Mouse (Mus musculus): Measurements from ENCODE around the gene Tubg1. TPM values are rescaled to one million over a fixed set of nuclear protein-coding genes. Genes with fewer than 3 reads are reported as not detected.
"Not testable (repeated sequence)": the region's sequence is repeated elsewhere in the genome, so short reads cannot be mapped to it uniquely, and the experiment has no call there.

The Tubg1 gene
- polyA plus RNA-seq, 1 experiment from 2014 or later, result 49.7 TPM

DNA sequence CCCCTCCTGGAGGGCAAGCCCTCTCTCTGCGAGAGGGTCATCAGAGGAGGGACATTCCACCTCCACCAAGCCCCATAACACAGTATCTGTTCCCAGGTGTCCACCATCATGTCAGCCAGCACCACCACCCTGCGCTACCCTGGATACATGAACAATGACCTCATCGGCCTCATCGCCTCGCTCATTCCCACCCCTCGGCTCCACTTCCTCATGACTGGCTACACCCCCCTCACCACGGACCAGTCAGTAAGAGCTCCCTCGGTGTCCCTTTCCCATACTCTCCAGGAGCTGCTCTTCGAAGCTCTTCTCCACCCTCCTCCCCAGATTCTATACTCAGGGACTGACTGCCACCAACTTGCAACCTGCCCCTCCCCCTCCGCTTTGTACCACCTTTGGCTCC is 40.4 kb downstream of the Tubg1 start:
- not testable (repeated sequence) for H3K36me3 ChIP-seq

DNA sequence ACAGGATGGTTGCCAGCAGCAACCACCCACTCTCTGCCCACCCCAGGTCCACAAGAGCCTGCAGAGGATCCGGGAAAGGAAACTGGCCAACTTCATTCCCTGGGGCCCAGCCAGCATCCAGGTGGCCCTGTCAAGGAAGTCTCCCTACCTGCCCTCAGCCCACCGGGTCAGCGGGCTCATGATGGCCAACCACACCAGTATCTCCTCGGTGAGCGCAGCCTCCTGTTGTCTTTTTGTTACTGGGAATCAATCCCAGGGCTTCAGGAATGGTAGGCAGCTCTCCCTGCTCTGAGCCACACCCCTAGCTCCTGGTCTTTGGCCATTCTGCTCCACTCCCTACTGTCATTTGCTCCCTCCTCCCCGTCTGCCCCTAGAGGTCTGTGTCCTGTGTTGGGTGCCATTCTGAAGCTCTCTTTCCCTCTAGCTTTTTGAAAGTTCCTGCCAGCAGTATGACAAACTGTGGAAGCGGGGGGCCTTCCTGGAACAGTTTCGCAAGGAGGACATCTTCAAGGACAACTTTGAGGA is 41.3 kb downstream of the Tubg1 start:
- not testable (repeated sequence) for H3K9me3 ChIP-seq (replicated peaks); H3K9ac ChIP-seq; H3K27ac ChIP-seq; ATAC-seq (ENCODE audit: low read depth); H3K4me2 ChIP-seq; H3K36me3 ChIP-seq; DNase-seq; H3K4me3 ChIP-seq (replicated peaks)
- H3K4me1 ChIP-seq (replicated peaks), result peaks cover 27% of the 10 kb centered on the region
- peaks cover 91% of the 10 kb centered on the region for H3K27me3 ChIP-seq
- WGBS (ENCODE audit: insufficient replicate concordance), result 69% methylated on average over 8 of the region's 8 CpGs

More for the DNA sequence above, 40.4 kb downstream of the Tubg1 start:
- H3K9ac ChIP-seq; ATAC-seq (ENCODE audit: low read depth); H3K4me3 ChIP-seq (replicated peaks); DNase-seq; H3K27ac ChIP-seq; H3K9me3 ChIP-seq (replicated peaks); H3K4me2 ChIP-seq: not testable (repeated sequence)
- Histone ChIP-seq H3K27me3 (peaks cover 91% of the 10 kb centered on the region), H3K4me1 (replicated peaks) (peaks cover 32% of the 10 kb centered on the region)
- 41% methylated on average over 8 of the region's 10 CpGs for WGBS (ENCODE audit: insufficient replicate concordance)

DNA sequence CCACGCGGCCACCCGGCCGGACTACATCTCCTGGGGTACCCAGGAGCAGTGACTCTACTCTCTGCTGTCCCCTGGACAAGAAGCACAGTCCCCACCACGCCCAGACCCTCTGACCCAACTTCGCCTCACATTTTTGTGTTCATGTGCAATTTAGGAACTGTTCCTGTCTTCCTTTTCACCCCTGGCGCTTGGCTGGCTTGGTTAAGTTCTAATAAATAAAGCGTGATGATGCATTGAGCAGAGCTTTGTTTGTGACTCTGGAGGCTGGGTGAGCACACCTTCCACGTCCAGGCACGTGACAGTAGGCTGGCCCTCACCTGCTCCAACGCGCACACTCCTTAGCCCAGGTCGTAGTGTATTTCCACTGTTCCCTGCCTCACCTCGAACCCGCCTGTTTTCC is 41.8 kb downstream of the Tubg1 start:
- Histone ChIP-seq H3K27ac (no peak overlapping the region), H3K9me3 (replicated peaks) (no peaks in the 10 kb centered on the region), H3K27me3 (peaks cover 91% of the 10 kb centered on the region), H3K4me3 (replicated peaks) (no peak overlapping the region), H3K36me3 (peaks cover 3% of the 10 kb centered on the region; the same call in 1 of the 2 replicates), H3K9ac (no peak overlapping the region), H3K4me2 (no peak overlapping the region), H3K4me1 (replicated peaks) (peaks cover 24% of the 10 kb centered on the region)
- ATAC-seq (ENCODE audit: low read depth) (no peak), DNase-seq (no peak)
- 73% methylated on average over 15 of the region's 15 CpGs for WGBS (ENCODE audit: insufficient replicate concordance)

DNA sequence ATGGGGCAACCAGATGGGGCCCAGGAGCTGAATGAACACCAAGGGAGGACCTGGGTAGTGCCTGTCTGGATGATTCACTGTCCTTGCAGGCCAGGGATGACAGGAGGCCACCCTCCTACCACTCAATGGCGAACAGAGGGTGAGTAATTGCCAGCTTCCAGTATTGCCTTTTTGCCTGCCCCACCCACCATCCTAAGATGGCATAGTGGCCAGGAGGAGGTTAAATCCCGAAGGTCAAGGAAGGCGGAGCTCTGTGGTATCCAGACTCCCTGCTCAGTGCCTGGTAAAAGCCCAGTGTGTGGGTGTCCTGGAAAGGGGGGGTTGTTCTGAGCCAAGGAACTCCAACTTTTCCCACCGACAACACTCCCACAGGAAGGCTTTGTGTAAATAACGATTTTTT is 42.6 kb downstream of the Tubg1 start:
- ATAC-seq (ENCODE audit: low read depth), result no peak
- 47% methylated on average over 5 of the region's 5 CpGs for WGBS (ENCODE audit: insufficient replicate concordance)
- peaks cover 93% of the 10 kb centered on the region for H3K27me3 ChIP-seq
- no peak overlapping the region for H3K4me2 ChIP-seq
- peaks cover 24% of the 10 kb centered on the region for H3K4me1 ChIP-seq (replicated peaks)
- peaks cover 7% of the 10 kb centered on the region; the same call in 1 of the 2 replicates for H3K36me3 ChIP-seq
- H3K4me3 ChIP-seq (replicated peaks), result no peak overlapping the region
- no peak overlapping the region for H3K9ac ChIP-seq
- no peaks in the 10 kb centered on the region for H3K9me3 ChIP-seq (replicated peaks)
- no peak for DNase-seq
- no peak overlapping the region for H3K27ac ChIP-seq

DNA sequence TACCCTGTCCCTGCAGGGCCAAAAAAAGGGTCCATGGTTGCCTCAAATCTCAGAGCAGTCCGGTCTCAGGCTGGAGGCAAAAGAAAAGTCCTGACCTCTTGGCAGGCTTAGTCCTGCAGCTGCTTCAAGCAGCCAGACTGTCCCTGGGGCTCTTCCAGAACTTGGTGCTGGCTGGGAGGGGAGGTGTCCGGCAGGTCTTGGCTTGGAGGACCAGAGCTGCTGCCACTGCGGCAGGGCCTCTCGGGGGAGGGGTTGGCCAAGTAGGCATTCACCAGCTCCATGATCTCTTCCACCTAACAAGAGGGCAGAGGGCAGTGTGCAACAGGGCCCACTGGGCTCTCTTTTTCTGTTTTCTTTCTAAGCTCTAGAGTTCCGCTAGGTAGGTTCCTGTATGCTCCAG is 43.0 kb downstream of the Tubg1 start:
- no peaks in the 10 kb centered on the region for H3K9me3 ChIP-seq (replicated peaks)
- H3K27me3 ChIP-seq, result peaks cover 93% of the 10 kb centered on the region
- WGBS (ENCODE audit: insufficient replicate concordance), result 67% methylated on average over 5 of the region's 5 CpGs
- DNase-seq (no peak), ATAC-seq (ENCODE audit: low read depth) (no peak)
- H3K4me3 ChIP-seq (replicated peaks), result no peak overlapping the region
- H3K36me3 ChIP-seq, result peaks cover 12% of the 10 kb centered on the region; the same call in 1 of the 2 replicates
- peaks cover 28% of the 10 kb centered on the region for H3K4me1 ChIP-seq (replicated peaks)
- no peak overlapping the region for H3K9ac ChIP-seq
- no peak overlapping the region for H3K27ac ChIP-seq
- no peak overlapping the region for H3K4me2 ChIP-seq

DNA sequence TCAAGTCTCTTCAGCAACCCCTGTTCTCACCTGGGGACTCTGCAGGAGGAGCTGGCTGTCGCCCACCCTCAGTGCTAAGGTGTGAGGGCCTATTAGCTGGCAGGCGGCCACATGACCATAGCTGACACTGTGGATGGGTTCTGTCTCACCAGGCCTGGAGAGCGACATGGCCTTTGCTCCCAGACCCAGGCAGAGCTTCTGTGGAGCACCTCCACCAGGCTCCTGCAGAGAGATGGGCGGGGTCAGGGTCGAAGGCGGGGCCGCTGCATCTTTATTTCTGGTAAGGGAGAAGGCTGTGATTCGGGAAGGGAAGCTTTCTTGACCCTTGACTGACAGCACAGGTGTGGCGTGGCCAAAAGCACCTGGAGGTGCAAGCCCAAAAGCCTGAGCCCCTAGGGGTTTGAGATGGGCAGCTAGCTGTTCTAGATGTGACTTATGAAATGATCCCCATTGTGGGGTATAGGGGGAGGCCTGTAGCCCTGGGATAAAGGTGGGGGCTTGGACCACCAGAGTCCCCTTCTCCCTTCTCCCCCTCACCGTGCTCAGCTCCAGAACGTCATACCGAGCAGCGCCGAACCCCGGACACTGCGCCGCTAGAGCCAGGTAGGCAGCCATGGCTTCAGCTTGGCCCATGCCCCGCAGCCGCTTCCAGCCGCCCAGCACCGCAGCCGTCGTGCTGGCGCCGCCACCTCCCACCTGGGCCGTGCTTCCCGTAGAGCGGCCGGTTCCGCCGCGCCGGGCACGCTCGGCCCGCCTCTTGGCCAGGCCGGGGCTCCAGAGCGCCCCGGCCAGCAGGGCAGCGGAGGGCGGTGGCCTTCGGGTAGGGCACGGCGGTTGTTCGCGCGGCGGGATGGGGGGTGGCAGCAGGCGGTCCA is 44.0 kb downstream of the Tubg1 start:
- no peak overlapping the region for H3K9ac ChIP-seq
- no peak overlapping the region for H3K27ac ChIP-seq
- H3K4me1 ChIP-seq (replicated peaks), result peaks cover 36% of the 10 kb centered on the region
- DNase-seq (no peak), ATAC-seq (ENCODE audit: low read depth) (no peak)
- peaks cover 13% of the 10 kb centered on the region; the same call in 1 of the 2 replicates for H3K36me3 ChIP-seq
- 28% methylated on average over 49 of the region's 49 CpGs for WGBS (ENCODE audit: insufficient replicate concordance)
- H3K4me2 ChIP-seq, result peak overlapping the region; percentile 49
- peak overlapping the region; percentile 32 for H3K4me3 ChIP-seq (replicated peaks)
- no peaks in the 10 kb centered on the region for H3K9me3 ChIP-seq (replicated peaks)
- H3K27me3 ChIP-seq, result peaks cover 94% of the 10 kb centered on the region

DNA sequence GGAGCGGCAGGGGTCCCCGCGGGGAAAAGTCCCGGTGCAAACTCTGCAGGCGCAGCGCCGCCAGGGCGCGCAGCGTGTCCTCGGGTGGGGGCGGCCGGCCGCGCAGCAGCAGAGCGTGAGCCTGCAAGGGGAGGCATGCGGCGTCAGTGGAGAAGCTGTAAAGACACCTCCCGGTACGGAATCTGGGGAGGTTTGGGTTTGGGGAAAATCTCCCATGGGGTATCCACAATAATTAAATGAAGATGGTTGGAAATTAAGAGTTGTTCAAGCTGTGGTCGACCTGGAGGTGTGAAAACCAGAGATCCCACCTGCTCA is 44.6 kb downstream of the Tubg1 start:
- Histone ChIP-seq H3K36me3 (peaks cover 13% of the 10 kb centered on the region; the same call in 1 of the 2 replicates), H3K9me3 (replicated peaks) (no peaks in the 10 kb centered on the region), H3K4me1 (replicated peaks) (peaks cover 41% of the 10 kb centered on the region), H3K27me3 (peaks cover 94% of the 10 kb centered on the region), H3K4me2 (peak overlapping the region; percentile 49), H3K27ac (no peak overlapping the region), H3K9ac (no peak overlapping the region), H3K4me3 (replicated peaks) (peak overlapping the region; percentile 32)
- DNase-seq, result no peak
- WGBS (ENCODE audit: insufficient replicate concordance), result 25% methylated on average over 21 of the region's 21 CpGs
- no peak for ATAC-seq (ENCODE audit: low read depth)

DNA sequence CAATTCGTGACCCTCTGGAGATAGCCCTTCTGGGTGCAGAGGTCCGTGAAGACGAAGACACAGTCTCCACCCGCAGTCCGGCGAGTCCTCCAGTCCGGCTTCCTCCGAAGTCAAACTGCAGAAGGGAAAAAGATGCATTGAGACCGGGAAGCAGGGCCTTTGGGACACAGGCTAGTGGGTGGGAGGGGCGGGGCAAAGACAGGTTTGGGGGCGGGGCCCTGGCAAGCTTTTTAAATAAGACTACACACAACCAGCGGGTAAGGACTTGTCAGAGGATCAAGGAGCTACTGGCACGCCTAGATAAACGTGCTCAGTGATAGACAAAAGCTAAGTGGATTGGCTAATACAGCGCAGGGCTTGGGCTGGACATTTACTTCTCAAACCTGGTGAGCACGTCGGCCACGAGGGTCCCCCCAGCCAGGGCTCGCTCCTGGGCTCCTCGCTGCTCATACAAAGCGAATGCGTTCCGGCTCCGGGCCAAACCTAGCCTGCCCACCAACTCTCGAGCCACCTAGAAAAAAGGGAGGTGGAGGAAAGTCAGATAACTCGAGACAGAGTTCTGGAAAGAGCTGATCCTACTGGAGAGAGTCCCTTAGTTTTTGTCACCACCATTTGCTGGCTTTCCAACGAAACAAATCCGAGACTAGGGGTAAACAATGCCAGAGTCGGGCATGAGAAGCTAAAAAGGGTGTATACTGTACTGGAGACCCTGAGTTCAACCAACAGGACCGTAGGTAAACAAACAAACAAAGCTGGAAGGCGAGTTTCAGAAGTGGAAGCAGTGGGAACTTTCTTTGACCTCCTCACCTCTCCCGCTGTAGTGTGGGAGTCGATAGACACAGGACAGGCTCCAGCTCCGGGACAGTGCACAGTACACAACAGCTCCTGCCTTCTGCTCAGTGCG is 45.2 kb downstream of the Tubg1 start:
- H3K4me2 ChIP-seq, result peak overlapping the region; percentile 49; the same call in 1 of the 2 replicates
- H3K36me3 ChIP-seq, result peaks cover 13% of the 10 kb centered on the region; the same call in 1 of the 2 replicates
- peaks cover 48% of the 10 kb centered on the region for H3K4me1 ChIP-seq (replicated peaks)
- H3K9me3 ChIP-seq (replicated peaks), result no peaks in the 10 kb centered on the region
- H3K27ac ChIP-seq, result no peak overlapping the region
- peaks cover 96% of the 10 kb centered on the region for H3K27me3 ChIP-seq
- WGBS (ENCODE audit: insufficient replicate concordance), result 17% methylated on average over 35 of the region's 35 CpGs
- DNase-seq, result no peak
- no peak overlapping the region for H3K9ac ChIP-seq
- ATAC-seq (ENCODE audit: low read depth), result peak; percentile 42; the same call in 1 of the 2 replicates
- H3K4me3 ChIP-seq (replicated peaks), result peak overlapping the region; percentile 32

DNA sequence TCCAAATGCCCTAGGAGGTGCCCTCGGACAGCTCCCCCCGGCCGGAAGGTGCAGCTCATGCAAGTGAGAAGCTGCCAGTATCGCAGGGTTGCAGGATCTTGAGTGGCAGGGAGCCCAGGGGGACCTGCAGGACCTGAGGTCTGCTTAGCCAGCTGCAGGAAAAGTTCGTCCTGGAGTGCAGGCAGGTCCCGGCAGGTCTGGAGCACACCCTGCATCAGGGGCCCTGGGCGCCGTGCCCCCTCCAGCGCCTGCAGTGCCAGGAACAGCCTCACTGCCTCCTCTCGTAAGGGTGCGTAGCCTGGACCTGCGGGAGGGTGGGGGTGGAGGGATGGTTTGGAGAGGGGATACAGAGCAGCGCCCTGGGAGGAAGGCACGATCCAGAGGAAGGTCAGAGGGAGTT is 46.6 kb downstream of the Tubg1 start:
- Histone ChIP-seq H3K36me3 (peaks cover 13% of the 10 kb centered on the region; the same call in 1 of the 2 replicates), H3K27me3 (peaks cover 100% of the 10 kb centered on the region), H3K27ac (no peak overlapping the region), H3K4me1 (replicated peaks) (peaks cover 60% of the 10 kb centered on the region), H3K4me3 (replicated peaks) (no peak overlapping the region), H3K4me2 (no peak overlapping the region), H3K9me3 (replicated peaks) (no peaks in the 10 kb centered on the region), H3K9ac (no peak overlapping the region)
- WGBS (ENCODE audit: insufficient replicate concordance), result 51% methylated on average over 14 of the region's 14 CpGs
- DNase-seq (no peak), ATAC-seq (ENCODE audit: low read depth) (no peak)

DNA sequence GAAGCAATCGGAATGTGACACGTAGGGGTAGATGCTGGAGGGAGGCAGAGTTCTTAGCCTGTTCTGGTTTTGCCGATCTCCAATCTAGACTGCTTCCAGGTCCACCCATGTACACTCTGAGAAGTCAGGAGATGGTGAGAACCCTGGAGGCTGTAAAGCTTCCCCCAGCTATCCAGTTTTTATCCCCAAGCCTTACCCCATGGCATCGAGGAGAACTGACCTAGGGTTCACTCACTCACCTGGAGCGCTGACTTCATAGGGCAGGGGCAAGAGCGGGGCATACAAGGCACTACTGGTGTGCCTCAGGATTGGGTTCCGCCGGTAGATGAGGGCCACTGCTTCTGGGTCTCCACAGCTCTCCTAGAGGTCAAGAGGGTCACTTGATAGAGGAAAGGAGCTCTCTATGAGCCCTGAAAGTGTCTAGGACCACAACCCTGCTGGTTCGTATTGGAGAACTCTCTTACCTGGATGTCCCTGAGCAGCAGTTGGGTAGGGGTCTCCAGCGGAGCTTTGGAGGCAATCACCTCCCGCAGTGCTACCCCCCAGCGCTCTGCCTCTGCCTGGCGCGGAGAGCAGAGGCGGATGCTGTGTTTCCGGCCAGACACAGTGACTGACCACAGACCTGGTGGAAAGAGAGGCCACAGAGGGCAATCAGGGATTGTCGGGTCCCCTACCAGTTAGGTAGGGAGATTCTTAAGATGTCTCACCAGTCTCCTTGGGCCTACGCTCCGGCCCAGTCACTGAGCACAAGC is 47.6 kb downstream of the Tubg1 start:
- H3K36me3 ChIP-seq, result peaks cover 13% of the 10 kb centered on the region; the same call in 1 of the 2 replicates
- WGBS (ENCODE audit: insufficient replicate concordance), result 32% methylated on average over 19 of the region's 19 CpGs
- no peak overlapping the region for H3K27ac ChIP-seq
- H3K4me3 ChIP-seq (replicated peaks), result no peak overlapping the region
- H3K4me1 ChIP-seq (replicated peaks), result peaks cover 69% of the 10 kb centered on the region
- DNase-seq (no peak), ATAC-seq (ENCODE audit: low read depth) (no peak)
- no peak overlapping the region for H3K4me2 ChIP-seq
- H3K9ac ChIP-seq, result no peak overlapping the region
- peaks cover 100% of the 10 kb centered on the region for H3K27me3 ChIP-seq
- no peaks in the 10 kb centered on the region for H3K9me3 ChIP-seq (replicated peaks)

All from liver, embryonic 13.5 days (tissue).